Mouse (Mus musculus): Measurements from ENCODE around the gene Fbxo9. TPM values are rescaled to one million over a fixed set of nuclear protein-coding genes. Genes with fewer than 3 reads are reported as not detected.

The Fbxo9 gene
- polyA plus RNA-seq (2012; rRNA removed) = 59.6 and 73.7 TPM in 2 replicates

DNA sequence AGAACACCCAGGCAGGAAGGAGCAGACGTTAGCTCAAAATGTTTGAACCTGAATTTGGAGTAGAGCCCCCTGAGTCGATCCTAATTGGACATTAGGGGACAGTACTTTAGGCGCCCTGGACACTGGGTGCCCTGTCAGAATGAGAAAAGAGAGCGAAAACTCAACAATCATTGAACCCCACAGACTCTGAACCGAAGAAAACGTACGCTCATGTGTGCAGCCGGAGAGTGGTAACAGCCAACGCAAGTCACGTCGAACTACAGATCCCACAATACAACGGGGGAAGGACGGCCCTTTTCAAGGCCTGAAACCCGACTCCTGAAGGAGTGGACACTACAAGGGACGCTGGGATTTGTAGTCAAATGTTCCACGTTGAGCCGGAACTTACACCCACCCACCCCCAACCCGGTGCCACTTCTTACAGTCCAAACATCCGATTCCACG lies at the start of gene Fbxo9, which contains the start of gene Ick:
Gene Fbxo9 (minus strand): TSS at position 270 of the 444 bp plus-strand sequence.
Gene Ick (plus strand): TSS at position 397 of the 444 bp plus-strand sequence.

DNA sequence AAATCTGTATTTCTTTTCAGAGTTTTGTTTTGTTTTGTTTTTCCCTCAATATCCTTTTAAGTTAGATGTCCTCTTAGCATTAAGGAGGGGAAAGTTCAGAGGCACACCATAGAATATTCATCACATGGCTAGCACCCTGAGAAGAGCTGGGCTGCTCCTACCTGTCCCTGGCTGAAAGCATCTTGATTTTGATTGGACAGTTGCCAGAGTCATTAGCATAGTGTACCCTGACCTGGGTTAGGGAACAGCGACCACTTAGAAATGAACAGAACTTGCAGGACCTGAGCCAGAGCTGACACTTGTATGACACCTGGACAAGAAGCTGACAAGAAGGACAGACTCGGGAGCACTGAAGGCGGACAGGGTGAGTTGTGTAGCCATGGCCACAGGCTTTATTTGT lies 57.2 kb downstream of the Fbxo9 start, which contains the start of gene Gcm1:
Gene Gcm1 (plus strand): TSS at position 248 of the 400 bp plus-strand sequence.

Other genes with a start within 250 kb of the Fbxo9 start
- 5.2 and 7.1 TPM in 2 replicates for gene Elovl5, start 191.7 kb downstream of the Fbxo9 start, polyA plus RNA-seq (2012; rRNA removed)
- not detected in 2 replicates for gene Gcm1, start 57.1 kb downstream of the Fbxo9 start, polyA plus RNA-seq (2012; rRNA removed)
- gene Ick, start 127 bp upstream of the Fbxo9 start, polyA plus RNA-seq (2012; rRNA removed) = 16.3 and 16.4 TPM in 2 replicates
- 181 and 246 TPM in 2 replicates for gene Gsta4, start 73.7 kb upstream of the Fbxo9 start, polyA plus RNA-seq (2012; rRNA removed)
- gene Gsta1, start 121.6 kb upstream of the Fbxo9 start, polyA plus RNA-seq (2012; rRNA removed) = 149 and 298 TPM in 2 replicates
- 16.8 and 29.2 TPM in 2 replicates for gene Gm3776, start 148.1 kb upstream of the Fbxo9 start, polyA plus RNA-seq (2012; rRNA removed)
- gene Gm10639, start 180.9 kb upstream of the Fbxo9 start, polyA plus RNA-seq (2012; rRNA removed) = 0.29 TPM in 1 of 2 replicates, not detected in the other
- not detected in 2 replicates for gene Omt2a, start 205.7 kb upstream of the Fbxo9 start, polyA plus RNA-seq (2012; rRNA removed)
- not detected in 2 replicates for gene Omt2b, start 218.5 kb upstream of the Fbxo9 start, polyA plus RNA-seq (2012; rRNA removed)
- gene Gsta2, start 246.7 kb upstream of the Fbxo9 start, polyA plus RNA-seq (2012; rRNA removed) = 2.8 and 4.3 TPM in 2 replicates

Data from stomach, adult 2 months (tissue).